Mouse (Mus musculus) ovary, adult 18-20 months (tissue): ENCODE measurements around the gene Gm3029.
"Not testable (repeated sequence)": the region's sequence is repeated elsewhere in the genome, so short reads cannot be mapped to it uniquely, and the experiment has no call there.

ENCODE experiments used
- DNase-seq: peaks from one replicate; pipeline ENCODE4 v3.0.0; 2022; ENCODE audit warnings: low spot score, mixed read lengths

Gm3029 gene

DNA sequence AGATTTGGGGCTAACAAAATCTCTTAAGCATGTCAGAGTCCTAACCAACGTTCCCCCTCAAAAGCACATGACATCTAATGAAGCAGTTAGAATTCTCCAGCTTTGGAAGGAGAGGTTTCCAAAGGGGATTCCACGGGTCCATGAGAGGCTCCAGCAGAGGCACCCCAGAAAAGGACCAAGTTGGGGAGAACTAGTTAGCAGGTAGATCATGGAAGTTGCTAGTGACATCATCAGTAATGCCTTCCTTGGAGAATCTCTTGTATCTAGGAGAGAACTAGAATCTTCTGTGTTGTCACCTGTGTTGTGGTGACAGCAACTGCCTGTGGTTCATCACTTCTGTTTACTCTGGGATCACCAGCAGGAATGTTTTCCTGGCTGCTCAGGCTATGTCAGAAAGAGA is at the start of gene Gm3029:
Gm3029 (plus strand) TSS at position 301 of the 400 bp plus-strand sequence.
- DNase-seq = not testable (repeated sequence)

- not testable (repeated sequence) for DNase-seq
These were observed 47.7 kb upstream of the Gm3029 start, which contains the start of gene Gm2916 for GRCm38 (mm10) chr14:3883872-3884271. Gene Gm2916 (plus strand): TSS chr14:3884172.

DNA sequence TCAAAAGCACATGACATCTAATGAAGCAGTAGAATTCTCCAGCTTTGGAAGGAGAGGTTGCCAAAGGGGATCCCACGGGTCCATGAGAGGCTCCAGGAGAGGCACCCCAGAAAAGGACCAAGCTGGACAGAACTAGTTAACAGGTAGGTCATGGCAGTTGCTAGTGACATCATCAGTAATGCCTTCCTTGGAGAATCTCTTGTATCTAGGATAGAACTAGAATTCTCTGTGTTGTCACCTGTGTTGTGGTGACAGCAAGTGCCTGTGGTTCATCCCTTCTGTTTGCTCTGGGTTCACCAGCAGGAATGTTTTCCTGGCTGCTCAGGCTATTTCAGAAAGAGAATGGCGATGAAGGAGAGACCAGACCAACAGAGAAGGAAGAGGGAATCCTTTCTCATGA is 31.7 kb downstream of the Gm3029 start, which contains the start of gene Gm3095:
Gm3095 (plus strand) TSS at position 301 of the 400 bp plus-strand sequence.
- DNase-seq = not testable (repeated sequence)
